Mouse (Mus musculus) spleen, adult 18-20 months (tissue): Measurements from ENCODE around the gene Vmn2r52.
"Not testable (repeated sequence)": the region's sequence is repeated elsewhere in the genome, so short reads cannot be mapped to it uniquely, and the experiment has no call there.

Source experiments
- DNase-seq, 2 experiments: peaks; one replicate each; pipeline ENCODE4 v3.0.0; 2022; ENCODE audit warnings: mixed read lengths in 2 of 2

Gene Vmn2r52

DNA sequence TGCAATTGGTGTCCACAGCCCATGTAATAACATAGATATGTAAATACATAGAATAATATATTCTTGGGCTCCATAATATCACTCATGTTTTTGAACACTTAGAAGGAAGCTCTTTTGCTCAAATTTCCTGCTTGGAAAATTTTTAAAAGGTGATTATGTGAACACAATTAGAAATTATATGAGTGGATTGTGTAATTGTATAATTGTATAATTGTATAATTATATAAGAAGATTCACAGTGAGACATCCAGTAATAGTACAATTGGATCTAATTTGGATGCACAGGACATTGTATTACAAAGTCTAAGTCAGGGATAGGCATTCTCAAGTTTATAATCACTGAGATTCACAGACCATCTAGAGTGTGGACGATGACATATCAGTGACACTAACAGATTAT lies at the start of gene Vmn2r52:
Vmn2r52 (minus strand) TSS at position 101 of the 400 bp plus-strand sequence.
- DNase-seq, result no peak

DNA sequence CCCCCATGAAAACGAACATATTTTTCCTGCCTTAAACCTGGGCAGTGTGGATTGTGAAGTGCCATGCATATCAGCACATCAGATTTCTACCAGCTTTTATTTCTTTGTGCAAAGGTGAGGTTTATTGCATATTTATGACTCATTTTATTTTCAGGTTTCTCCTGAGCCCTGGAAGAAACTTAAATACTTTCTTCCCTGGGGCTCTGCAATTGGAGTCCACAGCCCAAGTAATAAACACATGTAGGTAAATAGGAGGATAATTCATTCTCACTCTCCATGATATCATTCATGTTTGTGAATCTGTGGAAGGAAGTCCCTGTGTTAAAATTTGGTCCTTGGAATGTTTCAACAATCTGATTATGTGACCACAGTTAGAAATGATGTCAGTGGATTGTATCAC lies 70.7 kb downstream of the Vmn2r52 start, which contains the start of gene Vmn2r51:
Vmn2r51 (minus strand) TSS at position 101 of the 400 bp plus-strand sequence.
- not testable (repeated sequence) for DNase-seq
